Mouse (Mus musculus) urinary bladder, adult 18-20 months (tissue): ENCODE measurements at regions not wholly inside any gene's neighbourhood (a gene's known extent, or its start where the extent isn't known, plus 50 kb on each side); places are given as distances from the start of the nearest gene placed in this dataset.
A peak's percentile ranks its signal among the peaks of the same experiment; 100 is the strongest.

ENCODE experiments used
- DNase-seq, 2 experiments: peaks; one replicate each; pipeline ENCODE4 v3.0.0; 2022; ENCODE audit warnings: low spot score in 2 of 2, mixed read lengths in 2 of 2

- peak in 1 of 2 experiments; percentile 47 for DNase-seq
These were observed 52.8 kb upstream of the Tmem178 start for GRCm38 (mm10) chr17:80891656-80892055.

GRCm38 (mm10) chr17:80889095-80889494, 55.3 kb upstream of the Tmem178 start:
- DNase-seq: no peak

GRCm38 (mm10) chr17:80887749-80888119, 56.7 kb upstream of the Tmem178 start:
- no peak for DNase-seq

GRCm38 (mm10) chr17:80887021-80887748, 57.2 kb upstream of the Tmem178 start:
- DNase-seq: no peak

DNA sequence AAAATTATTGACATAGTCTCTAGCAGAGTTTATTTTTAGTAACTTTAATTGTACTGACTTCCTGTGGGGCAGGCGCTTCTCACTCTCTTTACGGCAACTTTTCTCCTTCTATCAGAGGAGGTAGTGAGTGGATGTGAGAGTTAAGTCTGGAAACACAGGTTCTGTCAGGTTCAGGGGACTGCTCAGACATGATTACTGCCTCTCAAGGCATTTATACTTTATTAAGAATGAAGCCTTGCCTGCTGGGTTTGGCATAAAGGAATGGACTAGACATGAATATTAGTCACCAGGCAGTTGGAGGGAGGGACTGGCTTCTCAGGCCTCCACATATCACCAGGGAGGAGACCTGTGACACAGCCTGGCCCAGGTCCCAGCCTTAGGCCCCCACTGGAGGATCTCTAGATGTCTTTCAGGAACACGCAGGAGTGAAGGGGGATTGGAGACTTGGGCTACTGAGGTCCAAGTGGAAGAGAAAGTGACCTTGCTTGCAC, 58.2 kb upstream of the Tmem178 start:
- DNase-seq: peak; percentile 16 to 34

DNA sequence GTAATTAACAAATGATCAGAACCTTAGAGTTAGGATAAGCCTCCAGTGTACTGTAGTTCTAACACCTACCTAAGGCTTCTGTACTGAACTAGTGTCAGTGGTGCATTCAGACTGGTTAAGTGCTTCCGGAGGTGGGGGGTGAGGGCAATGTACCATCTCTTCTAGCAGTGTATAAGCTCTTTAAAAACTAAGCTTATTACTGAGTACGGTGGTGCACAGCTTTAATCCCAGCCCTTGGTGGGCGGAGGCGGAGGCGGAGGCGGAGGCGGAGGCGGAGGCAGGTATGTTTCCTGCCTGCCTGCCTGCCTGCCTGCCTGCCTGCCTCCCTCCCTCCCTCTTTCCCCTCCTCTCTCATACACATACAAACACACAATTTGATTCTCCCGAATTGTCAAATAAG, 58.7 kb upstream of the Tmem178 start:
- no peak for DNase-seq

DNA sequence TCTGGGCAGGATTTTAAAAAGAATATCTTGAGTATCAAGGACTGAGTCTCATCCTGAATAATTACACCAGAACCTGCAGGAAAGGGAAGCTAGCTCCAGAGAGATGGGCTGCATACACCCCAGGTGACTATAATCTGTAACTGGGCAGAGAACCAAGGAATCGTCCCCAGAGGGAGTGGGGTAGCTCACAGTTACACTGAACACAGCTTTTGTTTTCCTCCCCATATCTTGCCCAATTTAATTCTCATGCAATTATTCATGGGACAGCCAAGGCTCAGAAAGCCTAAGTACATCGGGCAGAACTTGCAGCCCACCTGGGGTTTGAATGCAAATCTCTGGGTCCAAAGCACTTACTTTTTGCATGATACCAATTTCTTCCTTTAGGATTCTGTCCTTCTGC, 59.5 kb upstream of the Tmem178 start:
- no peak for DNase-seq

DNA sequence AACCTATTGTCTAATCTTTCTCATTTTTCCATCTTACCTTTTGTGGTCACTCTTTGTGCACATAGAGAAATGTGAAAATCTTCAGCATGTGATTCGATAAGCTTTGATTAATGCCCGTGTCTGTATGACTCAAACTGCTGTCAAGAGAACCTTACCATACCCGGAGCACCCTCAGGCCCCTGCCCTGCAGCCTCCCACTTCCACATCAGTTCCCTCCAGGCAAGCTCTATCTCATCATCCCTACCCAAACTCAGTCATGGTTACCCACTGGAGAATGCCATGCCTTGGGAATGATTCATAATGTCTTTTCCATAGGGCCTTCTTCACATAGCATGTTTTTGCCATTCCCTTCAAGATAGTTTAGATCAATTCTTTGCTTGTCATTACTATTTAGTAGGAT, 62.0 kb upstream of the Tmem178 start:
- DNase-seq: no peak

DNA sequence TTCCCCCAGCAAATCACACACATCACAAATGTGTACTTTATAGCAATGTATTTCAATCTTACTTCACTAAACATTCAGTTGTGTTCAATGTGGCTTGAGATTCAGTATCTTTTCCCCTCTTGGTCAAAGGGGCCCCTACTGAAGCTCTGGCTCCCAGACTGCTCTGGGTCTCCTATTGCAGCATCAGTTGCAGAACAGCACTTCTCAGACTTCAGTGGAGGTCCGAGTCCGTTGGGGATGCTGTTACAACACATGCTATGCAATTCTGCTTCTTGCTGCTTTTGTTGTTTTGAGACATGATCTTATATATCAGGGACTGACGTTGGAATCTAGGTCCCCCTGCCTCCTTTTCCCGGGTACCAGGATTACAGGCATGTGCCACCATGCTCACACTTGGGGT, 64.1 kb upstream of the Tmem178 start:
- DNase-seq: no peak

- no peak for DNase-seq
These were observed 68.9 kb upstream of the Tmem178 start for GRCm38 (mm10) chr17:80875352-80876044.

DNA sequence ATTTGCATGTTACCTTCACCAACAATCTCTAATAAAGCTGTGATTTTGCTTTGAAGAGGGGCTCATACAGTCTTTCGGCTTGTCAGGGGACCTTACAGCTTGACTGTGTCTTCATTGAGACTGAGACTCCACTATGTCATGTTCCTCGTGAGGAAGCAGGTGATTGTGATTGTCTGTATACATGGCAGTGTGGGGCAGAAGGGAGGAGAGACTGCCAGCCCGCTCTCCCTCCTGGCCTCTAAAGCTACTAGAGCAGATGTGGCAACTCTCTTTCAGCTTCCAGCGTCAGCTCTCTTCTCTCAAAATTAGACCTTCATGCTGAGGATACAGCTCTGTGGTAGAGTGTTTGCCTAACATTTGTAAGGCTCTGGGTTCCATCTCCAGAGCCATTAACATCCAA, 73.5 kb upstream of the Tmem178 start:
- DNase-seq: no peak

GRCm38 (mm10) chr17:80862338-80862737, 82.1 kb upstream of the Tmem178 start:
- DNase-seq: no peak

GRCm38 (mm10) chr17:80846996-80847810, 97.2 kb upstream of the Tmem178 start:
- no peak for DNase-seq

GRCm38 (mm10) chr17:80845349-80845748, 99.1 kb upstream of the Tmem178 start:
- DNase-seq: no peak

DNA sequence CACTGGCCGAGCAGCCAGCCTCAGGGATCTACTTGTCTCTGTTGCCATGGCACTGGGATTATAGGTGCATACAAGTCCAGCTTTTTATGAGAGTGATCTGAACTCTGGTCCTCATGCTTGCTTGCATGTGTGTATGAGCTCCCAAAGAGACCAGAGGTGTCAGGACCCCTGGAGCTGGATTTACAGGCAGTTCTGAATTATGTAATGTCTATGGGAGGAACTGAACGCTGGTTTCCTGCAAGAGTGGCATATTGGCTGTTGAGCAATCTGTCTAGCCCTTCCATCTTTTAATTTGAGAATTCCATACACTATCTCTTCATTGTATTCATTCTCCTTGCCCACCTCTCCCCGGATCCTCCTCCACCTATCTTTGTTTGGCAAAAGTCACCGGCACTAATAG, 102.5 kb upstream of the Tmem178 start:
- no peak for DNase-seq

- no peak for DNase-seq
These were observed 103.5 kb upstream of the Tmem178 start for GRCm38 (mm10) chr17:80840896-80841295.

DNA sequence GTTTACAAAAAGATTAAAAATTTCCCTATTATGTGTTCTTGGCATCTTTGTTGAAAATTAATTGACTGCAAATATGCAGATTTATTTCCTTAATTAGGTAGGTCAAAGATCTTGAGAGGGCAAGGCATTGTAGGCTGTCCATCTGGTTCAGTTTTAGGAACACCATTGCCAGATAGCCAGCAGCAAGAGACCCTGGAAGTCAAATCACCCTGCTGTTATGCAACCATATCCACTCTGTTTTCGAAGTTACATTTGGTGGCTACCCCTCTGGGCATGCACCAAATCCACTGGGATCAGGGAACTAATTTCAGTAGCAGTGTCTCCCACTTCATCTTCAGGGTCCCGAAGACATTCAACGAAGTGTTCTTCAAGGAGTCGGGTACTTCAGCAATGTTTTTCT, 104.0 kb upstream of the Tmem178 start:
- no peak for DNase-seq

DNA sequence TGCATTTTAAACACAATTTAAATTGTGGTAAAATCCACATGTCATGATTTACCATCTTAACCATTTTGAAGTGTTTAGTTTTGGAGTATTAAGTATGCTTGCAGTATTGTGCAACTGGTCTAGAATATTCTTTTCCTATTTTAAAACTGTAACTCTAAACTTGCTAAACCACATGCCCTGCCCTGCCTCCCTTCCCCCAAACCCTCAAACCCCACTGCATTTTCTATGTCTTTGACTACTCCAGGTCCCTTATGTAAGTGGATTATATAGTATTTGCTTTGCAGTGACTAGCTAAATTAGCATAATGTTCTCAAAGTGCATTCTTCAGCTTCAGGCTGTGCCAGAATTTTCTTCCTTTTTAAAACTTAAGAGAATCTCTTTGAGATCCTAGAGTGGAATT, 106.4 kb upstream of the Map4k3 start:
- DNase-seq: no peak

DNA sequence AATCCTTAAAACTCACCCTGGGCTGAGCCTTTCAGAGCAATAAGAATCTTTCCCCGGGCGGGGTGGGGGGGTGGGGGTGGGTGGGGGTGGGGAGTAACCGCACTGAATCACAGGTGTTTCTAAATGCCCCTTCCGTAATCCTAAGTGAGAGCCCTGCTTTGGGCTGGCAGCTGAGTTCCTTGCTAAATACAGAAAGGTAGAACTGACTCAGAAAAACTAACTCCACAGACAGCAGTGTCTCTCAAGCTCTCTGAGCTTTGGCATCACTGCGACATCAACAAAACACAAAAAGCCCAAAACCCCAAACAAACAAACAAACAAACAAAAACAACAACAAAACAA, 105.9 kb upstream of the Map4k3 start:
- DNase-seq: no peak

GRCm38 (mm10) chr17:80833355-80834175, 105.3 kb upstream of the Map4k3 start:
- no peak for DNase-seq

DNA sequence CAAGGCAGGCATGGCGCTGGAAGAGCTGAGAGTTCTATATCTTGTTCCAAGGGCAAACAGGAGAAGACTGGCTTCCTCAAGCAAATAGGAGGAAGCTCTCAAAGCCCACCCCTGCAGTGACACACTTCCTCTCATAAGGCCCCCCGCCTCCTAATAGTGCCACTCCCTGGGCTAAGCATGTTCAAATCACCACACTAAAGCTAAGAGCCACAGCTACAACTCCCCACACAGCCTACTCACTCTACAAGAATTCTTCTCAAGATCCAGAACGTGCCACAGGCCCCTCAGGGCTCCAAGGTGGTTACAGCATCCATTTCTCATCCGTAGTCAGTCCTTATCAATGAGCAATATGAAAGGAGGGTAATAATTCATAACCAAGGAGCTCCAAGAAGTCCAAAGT, 103.4 kb upstream of the Map4k3 start:
- DNase-seq: no peak

GRCm38 (mm10) chr17:80827896-80828295, 99.6 kb upstream of the Map4k3 start:
- DNase-seq: no peak
